35 mouse cellular contexts compared by ENCODE assay signal in the genomic region with DNA sequence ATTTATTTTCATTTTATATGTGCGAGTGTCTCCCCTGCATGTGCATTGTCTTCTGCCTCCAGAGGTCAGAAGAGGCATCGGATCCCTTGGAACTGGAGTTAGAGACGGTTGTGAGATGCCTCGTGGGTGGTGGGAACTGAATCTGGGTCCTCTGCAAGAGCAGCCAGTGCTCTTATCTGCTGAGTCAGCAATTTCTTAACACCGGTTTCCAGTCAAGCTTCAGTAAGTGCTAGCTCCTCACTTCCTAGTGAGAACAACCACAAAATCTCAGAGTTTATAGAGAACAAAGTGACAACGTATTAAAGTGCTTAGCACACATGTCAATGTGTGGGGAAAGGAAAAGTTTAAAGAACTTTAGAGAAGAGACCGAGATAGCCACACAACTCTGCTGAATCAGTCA. TPM values are rescaled to one million over a fixed set of nuclear protein-coding genes. Genes with fewer than 3 reads are reported as not detected.
DNase-seq lines count a peak whose midpoint lies in the region; ATAC-seq and TF ChIP-seq lines count a peak whose summit lies in the region.
"Had no signal": no experiment of that assay in that cellular context is flagged by ENCODE, and none has a peak within 500 bp of the region (broad histone marks: within the 10 kb centered on the region; RNA-seq: fewer than 3 reads in every experiment).

No protein-coding gene starts in this region.

- peaks cover 34% of the 10 kb centered on the region for H3K36me3 ChIP-seq in liver, postnatal 0 days (replicated peaks; ENCODE audit: insufficient read depth, low read length)
- peaks cover 21% of the 10 kb centered on the region for H3K36me3 ChIP-seq in hindbrain, embryonic 15.5 days

- peak overlapping the region; percentile 85 for H3K27ac ChIP-seq in liver, postnatal 0 days (ENCODE audit: low read depth)
- H3K27ac ChIP-seq in hindbrain, embryonic 15.5 days (replicated peaks): peak overlapping the region; percentile 35; the same call in 1 of the 2 replicates
- H3K27ac ChIP-seq in cerebellum, adult 2 months (ENCODE audit: insufficient read depth, low read length): no peak overlapping the region
- H3K27ac ChIP-seq: embryonic facial prominence, embryonic 10.5 days; embryonic facial prominence, embryonic 15.5 days; forebrain, embryonic 13.5 days; kidney, postnatal 0 days; limb, embryonic 10.5 days; limb, embryonic 15.5 days; liver, embryonic 14.5 days; lung, embryonic 15.5 days; midbrain, embryonic 15.5 days; neural tube, embryonic 13.5 days; stomach, postnatal 0 days had no signal

- no peak overlapping the region for H3K4me3 ChIP-seq in liver, postnatal 0 days (ENCODE audit: low read depth, low read length)
- no peak overlapping the region for H3K4me3 ChIP-seq in hindbrain, embryonic 15.5 days
- no peak overlapping the region for H3K4me3 ChIP-seq in cerebellum, adult 2 months (replicated peaks; ENCODE audit: insufficient read depth, low read depth, low read length)
- H3K4me3 ChIP-seq: embryonic facial prominence, embryonic 10.5 days; embryonic facial prominence, embryonic 15.5 days; forebrain, embryonic 13.5 days; limb, embryonic 10.5 days; limb, embryonic 15.5 days; lung, embryonic 15.5 days; midbrain, embryonic 15.5 days; myocyte; neural tube, embryonic 13.5 days had no signal

- no peak for TF ChIP-seq CTCF in liver, postnatal 0 days (IDR thresholded peaks at IDR 0.05; ENCODE audit: low read depth)
- no peak for TF ChIP-seq CTCF in cerebellum, adult 2 months (IDR thresholded peaks at IDR 0.05; ENCODE audit: borderline replicate concordance, insufficient read depth, low read depth, low read length)

- peak; percentile 44 for DNase-seq in heart, adult 11 months
- DNase-seq in heart, postnatal 4 days: no peak
- DNase-seq in liver, postnatal 0 days: no peak
- no peak for DNase-seq in liver
- peak; percentile 10 for DNase-seq in 416B (ENCODE audit: low read depth)
- DNase-seq in cerebellum, adult 2 months: no peak
- DNase-seq: adrenal gland, adult 2 months; adrenal gland, postnatal 36 days; cerebellum, adult 18-20 months; cerebellum, postnatal 25 days; gastrocnemius, postnatal 14 days; heart, adult 18-20 months; heart, postnatal 36 days; kidney, adult 8-10 months; layer of hippocampus, postnatal 36 days; lung, postnatal 36 days; right cerebral cortex, postnatal 4 days; thymus, adult 18-20 months; thymus, postnatal 25 days had no signal

- 73% methylated on average over 7 of the region's 7 CpGs for WGBS in liver, postnatal 0 days (ENCODE audit: insufficient replicate concordance)
- WGBS in hindbrain, embryonic 15.5 days: 87% methylated on average over 7 of the region's 7 CpGs
- WGBS in cerebellum, adult 2 months: 90% methylated on average over 7 of the region's 7 CpGs

- TF ChIP-seq EP300 in liver, postnatal 0 days (IDR thresholded peaks at IDR 0.05; ENCODE audit: low read depth): no peak

- no peaks in the 10 kb centered on the region for H3K27me3 ChIP-seq in liver, postnatal 0 days (ENCODE audit: insufficient read depth, low read length)
- no peaks in the 10 kb centered on the region for H3K27me3 ChIP-seq in hindbrain, embryonic 15.5 days
- no peaks in the 10 kb centered on the region for H3K27me3 ChIP-seq in cerebellum, adult 2 months (ENCODE audit: control insufficient read depth, insufficient read depth, low read length)
- H3K27me3 ChIP-seq: embryonic facial prominence, embryonic 15.5 days; forebrain, embryonic 13.5 days; limb, embryonic 15.5 days; lung, embryonic 15.5 days; midbrain, embryonic 15.5 days; neural tube, embryonic 13.5 days had no signal

- no peak overlapping the region for H3K9ac ChIP-seq in liver, postnatal 0 days (replicated peaks)
- no peak overlapping the region for H3K9ac ChIP-seq in hindbrain, embryonic 15.5 days
- H3K9ac ChIP-seq: embryonic facial prominence, embryonic 15.5 days; forebrain, embryonic 13.5 days; limb, embryonic 15.5 days; liver, embryonic 14.5 days; lung, embryonic 15.5 days; midbrain, embryonic 15.5 days; neural tube, embryonic 13.5 days had no signal

- no peak for ATAC-seq in liver, postnatal 0 days
- ATAC-seq in hindbrain, embryonic 15.5 days (ENCODE audit: low FRiP score, low read depth): no peak
- ATAC-seq: activated CD4-positive, CD25-positive, alpha-beta regulatory T cell, adult 4 months; forebrain, embryonic 13.5 days; intestine, embryonic 16.5 days; midbrain, embryonic 15.5 days had no signal

- H3K4me1 ChIP-seq in liver, postnatal 0 days (ENCODE audit: insufficient read depth): no peaks in the 10 kb centered on the region; the same call in 1 of the 2 replicates
- H3K4me1 ChIP-seq in hindbrain, embryonic 15.5 days (replicated peaks): no peaks in the 10 kb centered on the region
- H3K4me1 ChIP-seq in cerebellum, adult 2 months (ENCODE audit: control insufficient read depth, insufficient read depth, low read length): peaks cover 9% of the 10 kb centered on the region; the same call in 1 of the 2 replicates
- H3K4me1 ChIP-seq: embryonic facial prominence, embryonic 10.5 days; embryonic facial prominence, embryonic 15.5 days; limb, embryonic 10.5 days; limb, embryonic 15.5 days; lung, embryonic 15.5 days; midbrain, embryonic 15.5 days had no signal

- peak overlapping the region; percentile 57 for H3K4me2 ChIP-seq in liver, postnatal 0 days (ENCODE audit: low read depth, low read length)
- H3K4me2 ChIP-seq in hindbrain, embryonic 15.5 days: no peak overlapping the region
- H3K4me2 ChIP-seq: embryonic facial prominence, embryonic 15.5 days; forebrain, embryonic 13.5 days; heart, embryonic 11.5 days; limb, embryonic 15.5 days; lung, embryonic 15.5 days; midbrain, embryonic 15.5 days; neural tube, embryonic 13.5 days had no signal

- no peaks in the 10 kb centered on the region for H3K9me3 ChIP-seq in liver, postnatal 0 days (ENCODE audit: low read length)
- H3K9me3 ChIP-seq in hindbrain, embryonic 15.5 days: no peaks in the 10 kb centered on the region
- H3K9me3 ChIP-seq: embryonic facial prominence, embryonic 10.5 days; embryonic facial prominence, embryonic 15.5 days; forebrain, embryonic 13.5 days; limb, embryonic 10.5 days; limb, embryonic 15.5 days; lung, embryonic 15.5 days; midbrain, embryonic 15.5 days; neural tube, embryonic 13.5 days had no signal

- TF ChIP-seq POLR2A in cerebellum, adult 2 months (IDR thresholded peaks at IDR 0.05; ENCODE audit: borderline replicate concordance, insufficient read depth, low read length): no peak

RNA-seq across cellular contexts. Expression of gene Lsm6, which starts 9.2 kb away (rescaled TPM):
- total RNA-seq in heart, postnatal 4 days (2021): 10 to 100 TPM; 96.5 to 97.7 TPM
- polyA plus RNA-seq in liver, postnatal 0 days (2015; fragmentation: Nextera tagmentation; extraction: Ambion mirVana): 95.8 and 97.3 TPM in 2 replicates
- 151 and 159 TPM in 2 replicates for polyA plus RNA-seq in hindbrain, embryonic 15.5 days (2015; fragmentation: Nextera tagmentation; extraction: Ambion mirVana)
- polyA plus RNA-seq in cerebellum, adult 2 months (2012; rRNA removed): 102 and 120 TPM in 2 replicates

Comparison
In these comparisons a context has a peak if more than half of its experiments do, and no peak if none do; other contexts are left out.
1. DNase-seq: peak in heart, adult 11 months (single experiment) and 416B (single experiment); none in heart, postnatal 4 days (single experiment), liver, postnatal 0 days (single experiment), liver (single experiment) and cerebellum, adult 2 months (0 of 2).